Mouse (Mus musculus): ENCODE measurements at regions not wholly inside any gene's neighbourhood (a gene's known extent, or its start where the extent isn't known, plus 50 kb on each side); places are given as distances from the start of the nearest gene placed in this dataset.

GRCm38 (mm10) chr2:10307376-10307775 lies 62.9 kb upstream of the Sfmbt2 start:
- Histone ChIP-seq H3K27me3 (ENCODE audit: control insufficient read depth, insufficient read depth, low read length) (no peaks in the 10 kb centered on the region), H3K9ac (replicated peaks; ENCODE audit: low read depth, low read length) (no peak overlapping the region), H3K4me3 (ENCODE audit: low read depth, low read length) (no peak overlapping the region), H3K4me2 (replicated peaks; ENCODE audit: low read depth, low read length) (no peak overlapping the region), H3K27ac (ENCODE audit: low read length) (no peak overlapping the region), H3K4me1 (ENCODE audit: control insufficient read depth, insufficient read depth, low read length) (no peaks in the 10 kb centered on the region), H3K9me3 (ENCODE audit: control insufficient read depth, low read depth, low read length) (no peaks in the 10 kb centered on the region), H3K36me3 (ENCODE audit: control insufficient read depth, insufficient read depth, low read length) (no peaks in the 10 kb centered on the region)
- no peak for ATAC-seq (ENCODE audit: insufficient number of reproducible peaks, insufficient read depth, low FRiP score, low read depth)
- WGBS, result 60% methylated on average over 4 of the region's 4 CpGs

- 75% methylated on average over 5 of the region's 5 CpGs for WGBS
- Histone ChIP-seq H3K27me3 (ENCODE audit: control insufficient read depth, insufficient read depth, low read length) (no peaks in the 10 kb centered on the region), H3K36me3 (ENCODE audit: control insufficient read depth, insufficient read depth, low read length) (no peaks in the 10 kb centered on the region), H3K9me3 (ENCODE audit: control insufficient read depth, low read depth, low read length) (no peaks in the 10 kb centered on the region), H3K4me1 (ENCODE audit: control insufficient read depth, insufficient read depth, low read length) (no peaks in the 10 kb centered on the region), H3K9ac (replicated peaks; ENCODE audit: low read depth, low read length) (no peak overlapping the region), H3K27ac (ENCODE audit: low read length) (no peak overlapping the region), H3K4me3 (ENCODE audit: low read depth, low read length) (no peak overlapping the region), H3K4me2 (replicated peaks; ENCODE audit: low read depth, low read length) (no peak overlapping the region)
- no peak for ATAC-seq (ENCODE audit: insufficient number of reproducible peaks, insufficient read depth, low FRiP score, low read depth)
Measured at GRCm38 (mm10) chr2:10309656-10310055, 60.7 kb upstream of the Sfmbt2 start.

GRCm38 (mm10) chr2:10311719-10312118 lies 58.6 kb upstream of the Sfmbt2 start:
- Histone ChIP-seq H3K27ac (ENCODE audit: low read length) (no peak overlapping the region), H3K4me1 (ENCODE audit: control insufficient read depth, insufficient read depth, low read length) (no peaks in the 10 kb centered on the region), H3K27me3 (ENCODE audit: control insufficient read depth, insufficient read depth, low read length) (no peaks in the 10 kb centered on the region), H3K9me3 (ENCODE audit: control insufficient read depth, low read depth, low read length) (no peaks in the 10 kb centered on the region), H3K9ac (replicated peaks; ENCODE audit: low read depth, low read length) (no peak overlapping the region), H3K4me3 (ENCODE audit: low read depth, low read length) (no peak overlapping the region), H3K4me2 (replicated peaks; ENCODE audit: low read depth, low read length) (no peak overlapping the region), H3K36me3 (ENCODE audit: control insufficient read depth, insufficient read depth, low read length) (no peaks in the 10 kb centered on the region)
- no peak for ATAC-seq (ENCODE audit: insufficient number of reproducible peaks, insufficient read depth, low FRiP score, low read depth)
- 75% methylated on average over 14 of the region's 14 CpGs for WGBS

- Histone ChIP-seq H3K27me3 (ENCODE audit: control insufficient read depth, insufficient read depth, low read length) (no peaks in the 10 kb centered on the region), H3K27ac (ENCODE audit: low read length) (no peak overlapping the region), H3K36me3 (ENCODE audit: control insufficient read depth, insufficient read depth, low read length) (no peaks in the 10 kb centered on the region), H3K4me3 (ENCODE audit: low read depth, low read length) (no peak overlapping the region), H3K9me3 (ENCODE audit: control insufficient read depth, low read depth, low read length) (no peaks in the 10 kb centered on the region), H3K9ac (replicated peaks; ENCODE audit: low read depth, low read length) (no peak overlapping the region), H3K4me2 (replicated peaks; ENCODE audit: low read depth, low read length) (no peak overlapping the region), H3K4me1 (ENCODE audit: control insufficient read depth, insufficient read depth, low read length) (no peaks in the 10 kb centered on the region)
- ATAC-seq (ENCODE audit: insufficient number of reproducible peaks, insufficient read depth, low FRiP score, low read depth), result no peak
- WGBS, result 76% methylated on average over 7 of the region's 7 CpGs
Measured at GRCm38 (mm10) chr2:10312398-10312797, 57.9 kb upstream of the Sfmbt2 start.

- ATAC-seq (ENCODE audit: insufficient number of reproducible peaks, insufficient read depth, low FRiP score, low read depth), result 0 out of 2 replicates have a peak, but pooled peaks have one; percentile 18
- 35% methylated on average over 14 of the region's 14 CpGs for WGBS
Measured at GRCm38 (mm10) chr2:10314251-10315243, 55.8 kb upstream of the Sfmbt2 start.

GRCm38 (mm10) chr2:10316347-10316746 lies 54.0 kb upstream of the Sfmbt2 start:
- no peak overlapping the region for H3K9ac ChIP-seq (replicated peaks; ENCODE audit: low read depth, low read length)
- no peak overlapping the region for H3K4me2 ChIP-seq (replicated peaks; ENCODE audit: low read depth, low read length)
- no peaks in the 10 kb centered on the region for H3K9me3 ChIP-seq (ENCODE audit: control insufficient read depth, low read depth, low read length)
- H3K27ac ChIP-seq (ENCODE audit: low read length), result no peak overlapping the region
- no peak for ATAC-seq (ENCODE audit: insufficient number of reproducible peaks, insufficient read depth, low FRiP score, low read depth)
- no peaks in the 10 kb centered on the region for H3K27me3 ChIP-seq (ENCODE audit: control insufficient read depth, insufficient read depth, low read length)
- no peaks in the 10 kb centered on the region for H3K36me3 ChIP-seq (ENCODE audit: control insufficient read depth, insufficient read depth, low read length)
- no peaks in the 10 kb centered on the region for H3K4me1 ChIP-seq (ENCODE audit: control insufficient read depth, insufficient read depth, low read length)
- no peak overlapping the region for H3K4me3 ChIP-seq (ENCODE audit: low read depth, low read length)
- WGBS, result 87% methylated on average over 5 of the region's 5 CpGs

More at GRCm38 (mm10) chr2:10314251-10315243, 55.8 kb upstream of the Sfmbt2 start:
- Histone ChIP-seq H3K4me1 (ENCODE audit: control insufficient read depth, insufficient read depth, low read length) (no peaks in the 10 kb centered on the region), H3K27me3 (ENCODE audit: control insufficient read depth, insufficient read depth, low read length) (no peaks in the 10 kb centered on the region), H3K9me3 (ENCODE audit: control insufficient read depth, low read depth, low read length) (no peaks in the 10 kb centered on the region), H3K4me2 (replicated peaks; ENCODE audit: low read depth, low read length) (no peak overlapping the region), H3K36me3 (ENCODE audit: control insufficient read depth, insufficient read depth, low read length) (no peaks in the 10 kb centered on the region), H3K27ac (ENCODE audit: low read length) (no peak overlapping the region), H3K4me3 (ENCODE audit: low read depth, low read length) (no peak overlapping the region), H3K9ac (replicated peaks; ENCODE audit: low read depth, low read length) (no peak overlapping the region)

GRCm38 (mm10) chr2:10318166-10318768 lies 52.0 kb upstream of the Sfmbt2 start:
- 91% methylated on average over 10 of the region's 10 CpGs for WGBS
- Histone ChIP-seq H3K9me3 (ENCODE audit: control insufficient read depth, low read depth, low read length) (no peaks in the 10 kb centered on the region), H3K27me3 (ENCODE audit: control insufficient read depth, insufficient read depth, low read length) (no peaks in the 10 kb centered on the region), H3K27ac (ENCODE audit: low read length) (no peak overlapping the region), H3K36me3 (ENCODE audit: control insufficient read depth, insufficient read depth, low read length) (no peaks in the 10 kb centered on the region), H3K4me1 (ENCODE audit: control insufficient read depth, insufficient read depth, low read length) (no peaks in the 10 kb centered on the region), H3K4me3 (ENCODE audit: low read depth, low read length) (no peak overlapping the region), H3K9ac (replicated peaks; ENCODE audit: low read depth, low read length) (no peak overlapping the region), H3K4me2 (replicated peaks; ENCODE audit: low read depth, low read length) (no peak overlapping the region)
- ATAC-seq (ENCODE audit: insufficient number of reproducible peaks, insufficient read depth, low FRiP score, low read depth), result no peak

All from stomach, embryonic 14.5 days (tissue).